21 mouse cellular contexts compared by ENCODE assay signal in the genomic region with DNA sequence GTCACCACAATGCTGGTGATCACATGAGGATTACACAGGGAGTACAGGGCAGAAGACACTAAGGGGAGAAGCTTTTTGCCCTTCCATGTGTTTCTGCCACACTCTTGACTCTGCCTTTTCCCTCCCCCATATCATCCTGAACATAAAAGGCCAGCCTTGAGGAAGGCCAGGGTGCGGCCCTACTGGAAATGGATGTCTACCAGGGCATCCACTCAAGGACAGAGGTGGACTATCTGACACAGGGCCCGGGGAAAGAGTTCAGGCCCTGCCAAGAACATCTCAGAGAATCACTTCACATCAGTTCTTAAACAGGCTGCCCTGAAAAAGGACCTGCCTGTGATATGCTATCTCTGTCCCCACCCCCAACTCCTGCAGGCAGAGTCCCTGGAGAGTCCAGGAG. TPM values are rescaled to one million over a fixed set of nuclear protein-coding genes. Genes with fewer than 3 reads are reported as not detected.
DNase-seq lines count a peak whose midpoint lies in the region; ATAC-seq and TF ChIP-seq lines count a peak whose summit lies in the region.
"Had no signal": no experiment of that assay in that cellular context is flagged by ENCODE, and none has a peak within 500 bp of the region (broad histone marks: within the 10 kb centered on the region; RNA-seq: fewer than 3 reads in every experiment).

No protein-coding gene starts in this region.

- no peaks in the 10 kb centered on the region for H3K27me3 ChIP-seq in intestine, embryonic 15.5 days (replicated peaks)
- H3K27me3 ChIP-seq in intestine, postnatal 0 days (replicated peaks; ENCODE audit: control insufficient read depth, insufficient read depth, low read length), result no peaks in the 10 kb centered on the region
- no peaks in the 10 kb centered on the region for H3K27me3 ChIP-seq in midbrain, embryonic 12.5 days
- no peaks in the 10 kb centered on the region for H3K27me3 ChIP-seq in midbrain, embryonic 14.5 days (ENCODE audit: control insufficient read depth, insufficient read depth, low read length)
- no peaks in the 10 kb centered on the region for H3K27me3 ChIP-seq in limb, embryonic 10.5 days (ENCODE audit: low read depth, poor library complexity, severe bottlenecking)
- H3K27me3 ChIP-seq: CH12.LX had no signal

- H3K4me2 ChIP-seq in intestine, embryonic 15.5 days (replicated peaks), result no peak overlapping the region
- H3K4me2 ChIP-seq in intestine, postnatal 0 days (replicated peaks; ENCODE audit: low read depth), result no peak overlapping the region
- no peak overlapping the region for H3K4me2 ChIP-seq in midbrain, embryonic 12.5 days (replicated peaks)
- no peak overlapping the region for H3K4me2 ChIP-seq in midbrain, embryonic 14.5 days (ENCODE audit: low read length)

- H3K9me3 ChIP-seq in intestine, embryonic 15.5 days, result no peaks in the 10 kb centered on the region
- no peaks in the 10 kb centered on the region for H3K9me3 ChIP-seq in intestine, postnatal 0 days (ENCODE audit: control insufficient read depth)
- H3K9me3 ChIP-seq in midbrain, embryonic 12.5 days, result no peaks in the 10 kb centered on the region
- no peaks in the 10 kb centered on the region for H3K9me3 ChIP-seq in midbrain, embryonic 14.5 days (ENCODE audit: control insufficient read depth, low read length)
- H3K9me3 ChIP-seq in limb, embryonic 10.5 days (replicated peaks), result no peaks in the 10 kb centered on the region

- no peaks in the 10 kb centered on the region for H3K36me3 ChIP-seq in intestine, embryonic 15.5 days
- H3K36me3 ChIP-seq in intestine, postnatal 0 days (ENCODE audit: control insufficient read depth, insufficient read depth), result no peaks in the 10 kb centered on the region
- no peaks in the 10 kb centered on the region for H3K36me3 ChIP-seq in midbrain, embryonic 12.5 days
- 0 out of 2 replicates have a peak, but pooled peaks cover 4% of the 10 kb centered on the region for H3K36me3 ChIP-seq in midbrain, embryonic 14.5 days (ENCODE audit: control insufficient read depth, insufficient read depth, low read length)
- H3K36me3 ChIP-seq in limb, embryonic 10.5 days, result no peaks in the 10 kb centered on the region

- H3K27ac ChIP-seq in intestine, embryonic 15.5 days, result no peak overlapping the region
- no peak overlapping the region for H3K27ac ChIP-seq in intestine, postnatal 0 days (ENCODE audit: low read depth, low read length)
- H3K27ac ChIP-seq in midbrain, embryonic 12.5 days (replicated peaks), result 0 out of 2 replicates have a peak overlapping the region, but pooled peaks have one; percentile 42
- no peak overlapping the region for H3K27ac ChIP-seq in midbrain, embryonic 14.5 days (replicated peaks; ENCODE audit: low read depth, low read length)
- H3K27ac ChIP-seq in limb, embryonic 10.5 days, result peak overlapping the region; percentile 1; the same call in 1 of the 2 replicates
- H3K27ac ChIP-seq: hindbrain, postnatal 0 days had no signal

- peak; percentile 46 for DNase-seq in adrenal gland, adult 8-10 months
- DNase-seq in adrenal gland, postnatal 4 days (ENCODE audit: low spot score in 2 of 2), result no peak
- DNase-seq in midbrain, embryonic 14.5 days, result no peak
- DNase-seq in limb, embryonic 10.5 days (ENCODE audit: low spot score), result no peak
- no peak for DNase-seq in spleen, adult 18-20 months
- DNase-seq: cerebellum, adult 11 months; cerebellum, postnatal 36 days; heart, postnatal 10 days; kidney, adult 2 months; kidney, postnatal 36 days; thymus, adult 2 months had no signal

- peak; percentile 39; the same call in 1 of the 2 replicates for ATAC-seq in intestine, embryonic 15.5 days
- no peak for ATAC-seq in intestine, postnatal 0 days
- no peak for ATAC-seq in midbrain, embryonic 12.5 days (ENCODE audit: low FRiP score, low read depth)
- ATAC-seq in midbrain, embryonic 14.5 days (ENCODE audit: low FRiP score, low TSS enrichment), result no peak
- ATAC-seq: forebrain, embryonic 16.5 days; hindbrain, postnatal 0 days; lung, postnatal 0 days had no signal

- no peak overlapping the region for H3K9ac ChIP-seq in intestine, embryonic 15.5 days
- no peak overlapping the region for H3K9ac ChIP-seq in intestine, postnatal 0 days (ENCODE audit: low read depth, low read length)
- H3K9ac ChIP-seq in midbrain, embryonic 12.5 days (replicated peaks), result no peak overlapping the region
- no peak overlapping the region for H3K9ac ChIP-seq in midbrain, embryonic 14.5 days (replicated peaks; ENCODE audit: low read length)

- H3K4me3 ChIP-seq in intestine, embryonic 15.5 days (replicated peaks), result no peak overlapping the region
- no peak overlapping the region for H3K4me3 ChIP-seq in intestine, postnatal 0 days (ENCODE audit: low read depth, low read length)
- H3K4me3 ChIP-seq in midbrain, embryonic 12.5 days, result no peak overlapping the region
- no peak overlapping the region for H3K4me3 ChIP-seq in midbrain, embryonic 14.5 days (replicated peaks; ENCODE audit: low read depth, low read length)
- no peak overlapping the region for H3K4me3 ChIP-seq in limb, embryonic 10.5 days
- H3K4me3 ChIP-seq: erythroblast, embryonic 14.5 days had no signal

- 0 out of 2 replicates have a peak, but pooled peaks cover 12% of the 10 kb centered on the region for H3K4me1 ChIP-seq in intestine, embryonic 15.5 days (replicated peaks)
- peaks cover 4% of the 10 kb centered on the region for H3K4me1 ChIP-seq in intestine, postnatal 0 days (replicated peaks; ENCODE audit: control insufficient read depth, insufficient read depth, low read length)
- H3K4me1 ChIP-seq in midbrain, embryonic 12.5 days, result peaks cover 3% of the 10 kb centered on the region
- H3K4me1 ChIP-seq in midbrain, embryonic 14.5 days (ENCODE audit: control insufficient read depth, insufficient read depth, low read length), result no peaks in the 10 kb centered on the region
- H3K4me1 ChIP-seq in limb, embryonic 10.5 days, result peaks cover 27% of the 10 kb centered on the region

- no peak for TF ChIP-seq CTCF in intestine, postnatal 0 days (IDR thresholded peaks at IDR 0.05; ENCODE audit: low read depth)

- WGBS in intestine, embryonic 15.5 days, result 68% methylated on average over 2 of the region's 2 CpGs
- 44% methylated on average over 2 of the region's 2 CpGs for WGBS in intestine, postnatal 0 days
- WGBS in midbrain, embryonic 12.5 days, result 80% methylated on average over 2 of the region's 2 CpGs
- WGBS in midbrain, embryonic 14.5 days, result 98% methylated on average over 2 of the region's 2 CpGs
- 63% methylated on average over 2 of the region's 2 CpGs for WGBS in limb, embryonic 10.5 days

RNA-seq across cellular contexts. Expression of a gene that starts 15.3 kb away (rescaled TPM):
- total RNA-seq in adrenal gland, adult 8-10 months (2022), result 1 to 10 TPM; 4.5 to 10.0 (median 6.7) TPM
- total RNA-seq in adrenal gland, postnatal 4 days (2021), result 10 to 100 TPM; 15.5 to 16.0 TPM
- 8.6 and 10.0 TPM in 2 replicates for polyA plus RNA-seq in intestine, embryonic 15.5 days (2015; fragmentation: Nextera tagmentation; extraction: Ambion mirVana)
- 7.5 and 7.7 TPM in 2 replicates for polyA plus RNA-seq in intestine, postnatal 0 days (2015; fragmentation: Nextera tagmentation; extraction: Ambion mirVana)
- polyA plus RNA-seq in midbrain, embryonic 12.5 days (2016; fragmentation: Nextera tagmentation; extraction: Ambion mirVana), result 52.7 and 56.6 TPM in 2 replicates
- 153 and 230 TPM in 2 replicates for polyA plus RNA-seq in midbrain, embryonic 14.5 days (2014; fragmentation: Nextera tagmentation; extraction: Ambion mirVana)
- polyA plus RNA-seq in limb, embryonic 10.5 days (2016; fragmentation: Nextera tagmentation; extraction: Ambion mirVana), result 17.2 and 17.3 TPM in 2 replicates
- total RNA-seq: CH12.LX; megakaryocyte, adult 5-6 weeks had no signal
- polyA plus RNA-seq: liver, adult 2 months had no signal

Comparison
In these comparisons a context has a peak if more than half of its experiments do, and no peak if none do; other contexts are left out.
1. H3K27ac ChIP-seq: peak in midbrain, embryonic 12.5 days (single experiment) and limb, embryonic 10.5 days (single experiment); none in intestine, embryonic 15.5 days (single experiment), intestine, postnatal 0 days (single experiment) and midbrain, embryonic 14.5 days (single experiment).